10 mouse cellular contexts compared by ENCODE assay signal in genomic region chr11:60202710-60203638, GRCm38 (mm10). TPM values are rescaled to one million over a fixed set of nuclear protein-coding genes. Genes with fewer than 3 reads are reported as not detected.
DNase-seq lines count a peak whose midpoint lies in the region; ATAC-seq and TF ChIP-seq lines count a peak whose summit lies in the region.
"Had no signal": no experiment of that assay in that cellular context is flagged by ENCODE, and none has a peak within 500 bp of the region (broad histone marks: within the 10 kb centered on the region; RNA-seq: fewer than 3 reads in every experiment).

No protein-coding gene starts in this region.

- no peak overlapping the region for H3K4me2 ChIP-seq in limb, embryonic 14.5 days (replicated peaks; ENCODE audit: low read depth, low read length, severe bottlenecking)
- H3K4me2 ChIP-seq in hindbrain, embryonic 12.5 days (replicated peaks), result no peak overlapping the region
- H3K4me2 ChIP-seq in neural tube, embryonic 13.5 days, result no peak overlapping the region
- H3K4me2 ChIP-seq: stomach, embryonic 15.5 days had no signal

- H3K4me1 ChIP-seq in limb, embryonic 14.5 days (ENCODE audit: control insufficient read depth, insufficient read depth, low read length), result peaks cover 6% of the 10 kb centered on the region
- peaks cover 41% of the 10 kb centered on the region for H3K4me1 ChIP-seq in limb, embryonic 10.5 days
- H3K4me1 ChIP-seq in hindbrain, embryonic 12.5 days, result peaks cover 53% of the 10 kb centered on the region
- peaks cover 55% of the 10 kb centered on the region for H3K4me1 ChIP-seq in neural tube, embryonic 13.5 days (replicated peaks)

- H3K36me3 ChIP-seq in limb, embryonic 14.5 days (ENCODE audit: control insufficient read depth, insufficient read depth, low read length), result peaks cover 90% of the 10 kb centered on the region
- peaks cover 94% of the 10 kb centered on the region for H3K36me3 ChIP-seq in limb, embryonic 10.5 days
- H3K36me3 ChIP-seq in hindbrain, embryonic 12.5 days, result peaks cover 82% of the 10 kb centered on the region
- peaks cover 82% of the 10 kb centered on the region for H3K36me3 ChIP-seq in neural tube, embryonic 13.5 days

- no peak for DNase-seq in limb, embryonic 14.5 days (ENCODE audit: low spot score)
- DNase-seq in limb, embryonic 10.5 days (ENCODE audit: low spot score), result no peak
- DNase-seq in cerebellum, postnatal 10 days, result peak; percentile 83 to 84
- DNase-seq in heart, adult 11 months, result no peak
- DNase-seq in lung, postnatal 14 days, result no peak
- no peak for DNase-seq in lung, postnatal 10 days

- H3K27me3 ChIP-seq in limb, embryonic 14.5 days (ENCODE audit: control insufficient read depth, insufficient read depth, low read length), result no peaks in the 10 kb centered on the region
- no peaks in the 10 kb centered on the region for H3K27me3 ChIP-seq in limb, embryonic 10.5 days (ENCODE audit: low read depth, poor library complexity, severe bottlenecking)
- H3K27me3 ChIP-seq in hindbrain, embryonic 12.5 days, result no peaks in the 10 kb centered on the region
- H3K27me3 ChIP-seq in neural tube, embryonic 13.5 days, result no peaks in the 10 kb centered on the region
- H3K27me3 ChIP-seq: megakaryocyte, embryonic 14.5 days; stomach, embryonic 15.5 days had no signal

- no peak overlapping the region for H3K4me3 ChIP-seq in limb, embryonic 14.5 days (replicated peaks; ENCODE audit: low read length)
- no peak overlapping the region for H3K4me3 ChIP-seq in limb, embryonic 10.5 days
- no peak overlapping the region for H3K4me3 ChIP-seq in hindbrain, embryonic 12.5 days
- H3K4me3 ChIP-seq in neural tube, embryonic 13.5 days, result no peak overlapping the region
- H3K4me3 ChIP-seq: megakaryocyte, embryonic 14.5 days; stomach, embryonic 15.5 days had no signal

- no peaks in the 10 kb centered on the region for H3K9me3 ChIP-seq in limb, embryonic 14.5 days (ENCODE audit: control insufficient read depth, low read length)
- no peaks in the 10 kb centered on the region for H3K9me3 ChIP-seq in limb, embryonic 10.5 days (replicated peaks)
- no peaks in the 10 kb centered on the region for H3K9me3 ChIP-seq in hindbrain, embryonic 12.5 days (replicated peaks)
- H3K9me3 ChIP-seq in neural tube, embryonic 13.5 days, result no peaks in the 10 kb centered on the region
- H3K9me3 ChIP-seq: megakaryocyte, embryonic 14.5 days; stomach, embryonic 15.5 days had no signal

- 0 out of 2 replicates have a peak overlapping the region, but pooled peaks have one; percentile 5 for H3K27ac ChIP-seq in limb, embryonic 14.5 days (replicated peaks; ENCODE audit: low read depth, low read length)
- H3K27ac ChIP-seq in limb, embryonic 10.5 days, result no peak overlapping the region
- H3K27ac ChIP-seq in hindbrain, embryonic 12.5 days, result peak overlapping the region; percentile 64
- H3K27ac ChIP-seq in neural tube, embryonic 13.5 days (replicated peaks), result peak overlapping the region; percentile 57
- H3K27ac ChIP-seq: stomach, embryonic 15.5 days had no signal

- 91% methylated on average over 26 of the region's 26 CpGs for WGBS in limb, embryonic 14.5 days
- 96% methylated on average over 26 of the region's 26 CpGs for WGBS in limb, embryonic 10.5 days
- WGBS in hindbrain, embryonic 12.5 days, result 87% methylated on average over 26 of the region's 26 CpGs
- 80% methylated on average over 26 of the region's 26 CpGs for WGBS in neural tube, embryonic 13.5 days

- TF ChIP-seq POLR2A in limb, embryonic 14.5 days (IDR thresholded peaks at IDR 0.05; ENCODE audit: borderline replicate concordance, extremely low read depth, insufficient read depth, insufficient read length), result no peak

- no peak overlapping the region for H3K9ac ChIP-seq in limb, embryonic 14.5 days (ENCODE audit: low read depth, low read length, severe bottlenecking)
- H3K9ac ChIP-seq in hindbrain, embryonic 12.5 days, result peak overlapping the region; percentile 42
- peak overlapping the region; percentile 48 for H3K9ac ChIP-seq in neural tube, embryonic 13.5 days
- H3K9ac ChIP-seq: stomach, embryonic 15.5 days had no signal

- ATAC-seq in limb, embryonic 14.5 days (ENCODE audit: low FRiP score, low read depth), result no peak
- ATAC-seq in hindbrain, embryonic 12.5 days (ENCODE audit: low FRiP score), result no peak
- ATAC-seq in neural tube, embryonic 13.5 days (ENCODE audit: low read depth), result no peak

RNA-seq across cellular contexts. Expression of gene Srebf1, which starts 19.4 kb away (rescaled TPM):
- 96.5 and 147 TPM in 2 replicates for polyA plus RNA-seq in limb, embryonic 14.5 days (2012; rRNA removed)
- 77.1 and 80.7 TPM in 2 replicates for polyA plus RNA-seq in limb, embryonic 14.5 days (2014; fragmentation: Nextera tagmentation; extraction: Ambion mirVana)
- polyA plus RNA-seq in limb, embryonic 10.5 days (2016; fragmentation: Nextera tagmentation; extraction: Ambion mirVana), result 56.2 and 56.6 TPM in 2 replicates
- 49.2 and 51.9 TPM in 2 replicates for polyA plus RNA-seq in hindbrain, embryonic 12.5 days (2016; fragmentation: Nextera tagmentation; extraction: Ambion mirVana)
- 30.6 and 38.5 TPM in 2 replicates for polyA plus RNA-seq in neural tube, embryonic 13.5 days (2015; fragmentation: Nextera tagmentation; extraction: Ambion mirVana)

Comparison
In these comparisons a context has a peak if more than half of its experiments do, and no peak if none do; other contexts are left out.
1. DNase-seq: peak in cerebellum, postnatal 10 days (2 of 2); none in limb, embryonic 14.5 days (single experiment), limb, embryonic 10.5 days (single experiment), heart, adult 11 months (single experiment), lung, postnatal 14 days (single experiment) and lung, postnatal 10 days (single experiment).